Mouse (Mus musculus) cerebellum, adult 2 months (tissue): ENCODE data around the gene Cd160.

Experiments
- CTCF ChIP-seq: fragments of 200-500 bp; IDR thresholded peaks from 2 replicates; pipeline ENCODE4 v1.5.1; 2011; ENCODE audit warnings: low read depth, mild to moderate bottlenecking, control low read depth, low read length, moderate library complexity, borderline replicate concordance; ENCODE audit not compliant: insufficient read depth
- POLR2A ChIP-seq: fragments of 200-500 bp; IDR thresholded peaks from 2 replicates; pipeline ENCODE4 v1.6.1; 2011; ENCODE audit warnings: low read length, control low read depth, borderline replicate concordance; ENCODE audit not compliant: insufficient read depth

GRCm38 (mm10) chr3:96808136-96808535 is 21.0 kb downstream of the Cd160 start:
- TF ChIP-seq POLR2A: no peak
- TF ChIP-seq CTCF: no peak
